Mouse (Mus musculus) intestine, postnatal 0 days (tissue): ENCODE measurements around the gene Ccdc188. TPM values are rescaled to one million over a fixed set of nuclear protein-coding genes. Genes with fewer than 3 reads are reported as not detected.

Experiments used
- ATAC-seq: fragments of 200-750 bp; cut with Nextera tagmentation; 2 replicates; pipeline ENCODE4 v1.8.0; 2017; ENCODE audit warnings: mild to moderate bottlenecking, moderate TSS enrichment, moderate library complexity
- H3K27ac ChIP-seq: fragments of 300-500 bp; sonication (generic); 2 replicates; pipeline ENCODE4 v1.5.1; 2014; ENCODE audit warnings: mild to moderate bottlenecking, low read depth, low read length, moderate library complexity
- H3K27me3 ChIP-seq: fragments of 300-500 bp; sonication (generic); replicated peaks from 2 replicates; pipeline ENCODE4 v1.6.1; 2014; ENCODE audit warnings: low read length, mixed read lengths; ENCODE audit not compliant: control insufficient read depth, insufficient read depth
- H3K36me3 ChIP-seq: fragments of 300-500 bp; sonication (generic); 2 replicates; pipeline ENCODE4 v1.6.1; 2014; ENCODE audit warnings: mild to moderate bottlenecking, moderate library complexity; ENCODE audit not compliant: control insufficient read depth, insufficient read depth
- H3K4me1 ChIP-seq: fragments of 300-500 bp; sonication (generic); replicated peaks from 2 replicates; pipeline ENCODE4 v1.6.1; 2014; ENCODE audit warnings: antibody characterized with exemption, low read length, mixed read lengths; ENCODE audit not compliant: control insufficient read depth, insufficient read depth
- H3K4me2 ChIP-seq: fragments of 300-500 bp; sonication (generic); replicated peaks from 2 replicates; pipeline ENCODE4 v1.6.1; 2014; ENCODE audit warnings: low read depth, mild to moderate bottlenecking, moderate library complexity
- H3K4me3 ChIP-seq: fragments of 300-500 bp; sonication (generic); 2 replicates; pipeline ENCODE4 v1.5.1; 2014; ENCODE audit warnings: low read depth, low read length
- H3K9ac ChIP-seq: fragments of 300-500 bp; sonication (generic); 2 replicates; pipeline ENCODE4 v1.6.1; 2014; ENCODE audit warnings: mild to moderate bottlenecking, low read depth, low read length
- H3K9me3 ChIP-seq: fragments of 300-500 bp; sonication (generic); 2 replicates; pipeline ENCODE4 v1.6.1; 2016; ENCODE audit warnings: mixed run types; ENCODE audit not compliant: control insufficient read depth
- CTCF ChIP-seq: sonication (generic); IDR thresholded peaks from 2 replicates; pipeline ENCODE4 v1.5.1; 2016; ENCODE audit warnings: low read depth, mild to moderate bottlenecking, control low read depth, antibody characterized with exemption, moderate library complexity
- WGBS: fragments of 180-500 bp; shearing (Covaris S2); extraction: QIAGEN DNeasy Blood & Tissue Kit; methylation state at CpG from one replicate; pipeline ENCODE4 v1.1.7; 2014; 5-methylcytosine and 5-hydroxymethylcytosine counted together
- polyA plus RNA-seq: library from polyadenylated mRNA; unstranded; fragments of >200 nt; fragmentation: Nextera tagmentation; extraction: Ambion mirVana; gene quantifications from 2 replicates; pipeline ENCODE4 v1.2.1, GENCODE M21; 2015

Ccdc188 gene
- polyA plus RNA-seq, 1 experiment from 2014 or later, result not detected

- H3K9ac ChIP-seq, result no peak overlapping the region
- H3K4me2 ChIP-seq, result no peak overlapping the region
- no peak overlapping the region for H3K27ac ChIP-seq
- no peaks in the 10 kb centered on the region for H3K9me3 ChIP-seq
- no peaks in the 10 kb centered on the region for H3K27me3 ChIP-seq
- no peak for TF ChIP-seq CTCF
- 88% methylated on average over 6 of the region's 6 CpGs for WGBS
- H3K36me3 ChIP-seq, result peaks cover 29% of the 10 kb centered on the region; the same call in 1 of the 2 replicates
- no peak for ATAC-seq
- no peak overlapping the region for H3K4me3 ChIP-seq
- H3K4me1 ChIP-seq, result no peaks in the 10 kb centered on the region
Measured at GRCm38 (mm10) chr16:18220856-18221542, 3.3 kb downstream of the Ccdc188 start.

- no peaks in the 10 kb centered on the region for H3K4me1 ChIP-seq
- H3K4me3 ChIP-seq, result no peak overlapping the region
- H3K27ac ChIP-seq, result no peak overlapping the region
- TF ChIP-seq CTCF, result peak; percentile 52
- ATAC-seq, result no peak
- peaks cover 34% of the 10 kb centered on the region for H3K36me3 ChIP-seq
- no peak overlapping the region for H3K9ac ChIP-seq
- WGBS, result 80% methylated on average over 11 of the region's 11 CpGs
- no peaks in the 10 kb centered on the region for H3K9me3 ChIP-seq
- H3K27me3 ChIP-seq, result no peaks in the 10 kb centered on the region
- no peak overlapping the region for H3K4me2 ChIP-seq
Measured at GRCm38 (mm10) chr16:18221543-18221898, 3.8 kb downstream of the Ccdc188 start.

GRCm38 (mm10) chr16:18222188-18222587 lies 4.5 kb downstream of the Ccdc188 start:
- 87% methylated on average over 11 of the region's 11 CpGs for WGBS
- Histone ChIP-seq H3K36me3 (peaks cover 38% of the 10 kb centered on the region), H3K27ac (no peak overlapping the region), H3K9me3 (no peaks in the 10 kb centered on the region), H3K9ac (no peak overlapping the region), H3K4me2 (no peak overlapping the region), H3K4me1 (no peaks in the 10 kb centered on the region), H3K4me3 (no peak overlapping the region), H3K27me3 (no peaks in the 10 kb centered on the region)
- ATAC-seq, result no peak
- TF ChIP-seq CTCF, result no peak

GRCm38 (mm10) chr16:18227187-18227586 lies 9.5 kb downstream of the Ccdc188 start:
- Histone ChIP-seq H3K4me1 (no peaks in the 10 kb centered on the region), H3K9ac (no peak overlapping the region), H3K4me3 (no peak overlapping the region), H3K36me3 (peaks cover 43% of the 10 kb centered on the region), H3K9me3 (no peaks in the 10 kb centered on the region), H3K4me2 (no peak overlapping the region), H3K27me3 (no peaks in the 10 kb centered on the region), H3K27ac (no peak overlapping the region)
- TF ChIP-seq CTCF, result no peak
- no peak for ATAC-seq
- WGBS, result 89% methylated on average over 13 of the region's 13 CpGs

- no peaks in the 10 kb centered on the region for H3K4me1 ChIP-seq
- H3K36me3 ChIP-seq, result peaks cover 39% of the 10 kb centered on the region
- no peak overlapping the region for H3K4me2 ChIP-seq
- H3K4me3 ChIP-seq, result no peak overlapping the region
- H3K9ac ChIP-seq, result no peak overlapping the region
- WGBS, result 93% methylated on average over 20 of the region's 20 CpGs
- no peak for TF ChIP-seq CTCF
- no peaks in the 10 kb centered on the region for H3K9me3 ChIP-seq
- H3K27ac ChIP-seq, result no peak overlapping the region
- H3K27me3 ChIP-seq, result no peaks in the 10 kb centered on the region
- no peak for ATAC-seq
Measured at GRCm38 (mm10) chr16:18227897-18228422, 10.3 kb downstream of the Ccdc188 start.

GRCm38 (mm10) chr16:18228856-18229255 lies 11.2 kb downstream of the Ccdc188 start:
- no peak for ATAC-seq
- no peaks in the 10 kb centered on the region for H3K9me3 ChIP-seq
- H3K27ac ChIP-seq, result no peak overlapping the region
- H3K27me3 ChIP-seq, result no peaks in the 10 kb centered on the region
- no peak overlapping the region for H3K4me3 ChIP-seq
- H3K4me2 ChIP-seq, result no peak overlapping the region
- TF ChIP-seq CTCF, result no peak
- 92% methylated on average over 4 of the region's 4 CpGs for WGBS
- peaks cover 34% of the 10 kb centered on the region for H3K36me3 ChIP-seq
- no peaks in the 10 kb centered on the region for H3K4me1 ChIP-seq
- H3K9ac ChIP-seq, result no peak overlapping the region
